Mouse (Mus musculus) thymus, adult 2 months (tissue): ENCODE data around the gene Caap1. TPM values are rescaled to one million over a fixed set of nuclear protein-coding genes. Genes with fewer than 3 reads are reported as not detected.

Experiments
- DNase-seq: peaks from one replicate; pipeline ENCODE4 v3.0.0; 2021
- H3K27ac ChIP-seq: fragments of 200-500 bp; 2 replicates; pipeline ENCODE4 v1.5.1; 2012; ENCODE audit warnings: low read length, control low read depth; ENCODE audit not compliant: control insufficient read depth, insufficient read depth
- H3K27me3 ChIP-seq: fragments of 200-500 bp; 2 replicates; pipeline ENCODE4 v1.6.1; 2012; ENCODE audit warnings: mild to moderate bottlenecking, low read length, moderate library complexity, mixed read lengths; ENCODE audit not compliant: control insufficient read depth, insufficient read depth
- H3K36me3 ChIP-seq: fragments of 200-500 bp; 2 replicates; pipeline ENCODE4 v1.6.1; 2012; ENCODE audit warnings: mild to moderate bottlenecking, low read length, moderate library complexity; ENCODE audit not compliant: control insufficient read depth, insufficient read depth
- H3K4me1 ChIP-seq: fragments of 200-500 bp; replicated peaks from 2 replicates; pipeline ENCODE4 v1.6.1; 2012; ENCODE audit warnings: low read length; ENCODE audit not compliant: control insufficient read depth, insufficient read depth
- H3K4me3 ChIP-seq: fragments of 200-500 bp; 2 replicates; pipeline ENCODE4 v1.5.1; 2012; ENCODE audit warnings: mild to moderate bottlenecking, low read length, control low read depth, moderate library complexity; ENCODE audit not compliant: control insufficient read depth, insufficient read depth
- CTCF ChIP-seq: fragments of 200-500 bp; IDR thresholded peaks from 2 replicates; pipeline ENCODE4 v1.5.1; 2012; ENCODE audit warnings: mild to moderate bottlenecking, control low read depth, low read length, moderate library complexity, borderline replicate concordance; ENCODE audit not compliant: control insufficient read depth, poor library complexity, insufficient read depth; ENCODE audit errors: extremely low read depth
- POLR2A ChIP-seq: fragments of 200-500 bp; IDR thresholded peaks from 2 replicates; pipeline ENCODE4 v1.6.1; 2012; ENCODE audit warnings: mild to moderate bottlenecking, low read length, control low read depth, moderate library complexity; ENCODE audit not compliant: control insufficient read depth, poor library complexity, insufficient read depth; ENCODE audit errors: extremely low read depth
- WGBS: fragments of 180-500 bp; shearing (Covaris S2); methylation state at CpG from one replicate; pipeline ENCODE4 v1.1.7; 2018; 5-methylcytosine and 5-hydroxymethylcytosine counted together
- polyA plus RNA-seq: library from polyadenylated mRNA; depleted of rRNA; stranded (reverse); fragments of >200 nt; gene quantifications from 2 replicates; pipeline ENCODE4 v1.2.3, GENCODE M21; 2012; rRNA removed

Gene Caap1
- polyA plus RNA-seq: 6.1 and 11.1 TPM in 2 replicates

DNA sequence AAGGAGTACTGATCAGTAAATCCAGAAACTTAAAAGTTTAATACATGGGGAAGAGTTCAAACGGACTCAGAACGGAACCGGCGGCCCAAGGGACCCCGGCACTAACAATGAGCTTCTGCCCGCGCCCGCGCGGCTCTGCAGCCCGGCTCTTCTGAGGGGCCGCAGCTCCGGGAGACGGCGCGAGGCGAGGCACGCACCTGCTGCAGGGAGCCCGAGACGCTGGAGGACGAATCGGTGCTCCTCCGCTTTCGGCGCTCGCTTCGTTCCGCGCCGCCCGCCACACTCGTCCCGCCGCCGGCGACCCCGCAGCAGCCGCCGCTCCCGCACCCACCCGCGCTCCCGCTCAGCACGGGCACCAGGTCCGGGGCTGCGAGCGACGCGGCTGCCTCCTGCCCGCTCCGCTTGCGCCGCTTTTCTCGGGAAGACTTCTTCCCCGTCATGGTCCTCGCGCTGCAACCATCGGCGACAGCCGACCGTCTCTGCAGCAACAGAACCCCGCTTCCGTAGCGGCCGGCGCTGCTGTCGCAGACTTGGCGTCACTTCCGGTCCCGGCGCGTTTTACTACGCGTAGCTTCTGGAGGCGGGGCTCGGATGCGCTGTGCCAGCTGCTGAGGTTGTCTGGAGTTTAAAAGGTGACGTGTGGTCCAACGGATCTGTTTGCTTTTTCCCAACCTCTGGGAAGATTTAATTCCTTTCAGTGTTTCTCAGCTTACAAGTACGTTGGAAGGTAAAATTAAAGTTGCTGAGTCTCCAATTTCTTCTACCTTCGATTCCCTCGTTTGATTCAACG, at the start of gene Caap1, which contains the start of gene Gm10306:
TSS of gene Caap1 (minus strand) at position 532 of the 790 bp plus-strand sequence.
TSS of gene Gm10306 (plus strand) at position 282 of the 790 bp plus-strand sequence.
- Histone ChIP-seq H3K4me3 (peak within 1 kb of the TSS; percentile 70), H3K36me3 (no peaks in the 10 kb centered on the region), H3K27ac (no peak within 1 kb of the TSS), H3K4me1 (no peaks in the 10 kb centered on the region), H3K27me3 (no peaks in the 10 kb centered on the region)
- WGBS: 1% methylated on average over 83 of the region's 83 CpGs
- TF ChIP-seq CTCF (peak; percentile 29; the same call in 1 of the 2 replicates), POLR2A (peak; percentile 88)
- peak; percentile 93 for DNase-seq

DNA sequence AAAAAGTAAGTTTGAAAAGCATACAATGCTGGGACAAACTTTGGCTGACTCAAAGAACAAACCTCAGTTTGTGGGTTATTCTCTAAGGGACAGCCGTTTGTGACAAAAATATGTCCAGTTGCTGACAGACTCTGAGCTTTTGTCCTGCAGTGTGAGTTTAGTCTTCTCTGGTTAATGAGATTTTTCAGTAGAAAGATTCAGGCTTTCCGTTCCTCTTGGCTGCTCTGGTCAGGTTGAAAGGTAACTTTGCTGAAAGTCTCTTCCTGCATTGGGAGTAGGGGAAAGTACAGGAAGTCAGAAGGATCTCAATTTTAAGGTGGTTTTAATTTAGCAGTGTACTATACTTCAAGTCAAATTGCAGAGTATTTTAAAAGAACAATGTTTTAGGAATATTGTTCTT, 49.0 kb upstream of the Caap1 start:
- Histone ChIP-seq H3K27me3 (no peaks in the 10 kb centered on the region), H3K27ac (no peak overlapping the region), H3K4me1 (no peaks in the 10 kb centered on the region), H3K36me3 (no peaks in the 10 kb centered on the region), H3K4me3 (no peak overlapping the region)
- DNase-seq: no peak
- no peak for TF ChIP-seq CTCF
- WGBS: 97% methylated on average over 2 of the region's 2 CpGs

DNA sequence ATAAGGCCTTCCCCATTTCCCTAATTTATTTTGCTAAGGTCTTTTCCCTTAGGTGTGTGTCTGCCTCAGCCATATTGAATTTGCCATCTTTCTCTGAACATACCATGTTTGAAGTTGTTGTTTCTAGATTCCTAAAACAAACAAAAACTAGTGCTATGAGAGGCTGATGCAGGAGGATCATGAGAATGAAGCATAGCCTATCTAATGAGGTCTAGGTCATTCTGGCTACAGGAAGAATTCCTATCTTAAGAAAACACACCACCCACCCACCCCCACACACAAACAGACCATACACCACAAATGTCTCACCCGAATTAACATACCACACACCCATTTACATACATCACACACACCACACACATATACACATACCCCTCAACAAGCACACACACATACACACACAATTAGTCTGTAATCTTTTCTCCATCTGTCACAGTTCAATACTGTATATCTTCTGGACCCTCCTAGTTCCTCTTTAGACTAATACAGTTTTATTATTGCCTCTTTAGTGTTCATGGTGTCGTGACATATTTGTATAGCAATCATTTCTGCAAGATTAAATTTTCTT, 47.9 kb upstream of the Caap1 start:
- Histone ChIP-seq H3K27me3 (no peaks in the 10 kb centered on the region), H3K27ac (no peak overlapping the region), H3K4me1 (no peaks in the 10 kb centered on the region), H3K4me3 (no peak overlapping the region), H3K36me3 (no peaks in the 10 kb centered on the region)
- DNase-seq: no peak
- WGBS: 97% methylated on average over 2 of the region's 2 CpGs
- TF ChIP-seq POLR2A: no peak
- no peak for TF ChIP-seq CTCF

DNA sequence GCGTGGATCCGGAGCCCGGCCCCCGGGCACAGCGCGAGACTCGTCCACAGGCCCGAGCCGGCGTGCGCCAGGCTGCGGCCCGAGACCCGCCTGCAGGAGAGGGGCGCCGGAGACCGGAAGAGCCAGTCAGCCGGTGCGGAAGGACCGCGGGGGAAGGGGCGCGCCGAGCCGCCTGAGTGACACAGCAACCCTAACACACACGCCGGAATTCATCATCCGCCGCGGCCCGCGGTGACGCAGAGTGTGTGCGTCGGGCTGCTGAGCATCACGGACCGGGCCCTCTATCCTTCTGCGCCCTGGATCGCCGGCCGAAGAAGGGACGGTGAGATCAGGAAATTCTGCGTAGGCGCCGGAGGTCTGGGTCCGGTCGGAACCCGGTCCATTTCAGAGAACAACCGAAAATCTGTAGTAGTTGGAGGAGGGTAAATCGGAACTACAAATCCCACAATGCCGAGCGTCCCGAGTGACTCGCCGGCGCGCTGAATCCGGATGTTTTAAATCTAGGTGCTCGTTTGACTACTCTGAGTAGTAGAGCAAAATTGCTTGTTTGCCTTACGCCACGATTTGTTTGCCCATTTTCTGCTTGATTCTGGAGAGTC, 46.5 kb upstream of the Caap1 start, which contains the start of gene Plaa:
TSS of gene Plaa (minus strand) at position 214 of the 599 bp plus-strand sequence.
- H3K4me1 ChIP-seq: no peaks in the 10 kb centered on the region
- under 1% methylated on average over 61 of the region's 61 CpGs for WGBS
- peak; percentile 74 for TF ChIP-seq POLR2A
- no peak for TF ChIP-seq CTCF

DNA sequence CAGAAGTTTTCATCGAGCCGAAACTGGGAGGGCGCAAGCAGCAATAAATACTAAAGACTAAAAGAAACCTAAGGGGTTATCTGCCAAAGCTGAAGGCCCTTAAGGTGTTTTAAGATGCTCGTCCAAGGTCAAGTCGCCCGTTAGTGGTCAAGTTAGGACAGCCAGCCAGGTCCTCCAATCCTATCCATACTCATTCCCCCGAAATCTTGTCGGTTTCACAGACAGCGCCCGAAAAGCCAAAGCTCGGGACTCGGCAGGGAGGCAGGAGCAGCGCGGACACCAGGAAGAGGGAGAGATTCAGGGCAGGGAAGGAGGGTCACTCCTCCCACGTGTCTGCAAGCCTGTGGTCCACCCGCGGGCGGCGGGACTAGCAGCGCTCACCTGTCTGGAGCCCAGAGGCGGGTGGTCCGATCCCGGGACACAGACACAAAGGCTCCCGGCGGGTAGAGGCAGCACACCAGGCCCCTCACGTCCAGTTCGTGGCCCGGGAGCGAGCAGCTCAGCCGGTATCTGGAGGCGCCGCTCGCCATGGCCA, 46.0 kb upstream of the Caap1 start:
- no peaks in the 10 kb centered on the region for H3K36me3 ChIP-seq
- DNase-seq: no peak
- H3K27me3 ChIP-seq: no peaks in the 10 kb centered on the region
- H3K27ac ChIP-seq: no peak overlapping the region
- no peak; the same call in 1 of the 2 replicates for TF ChIP-seq POLR2A
- TF ChIP-seq CTCF: no peak
- peak overlapping the region; percentile 91 for H3K4me3 ChIP-seq
- H3K4me1 ChIP-seq: no peaks in the 10 kb centered on the region
- under 1% methylated on average over 33 of the region's 33 CpGs for WGBS

More for the DNA sequence above, 46.5 kb upstream of the Caap1 start, which contains the start of gene Plaa:
- Histone ChIP-seq H3K36me3 (no peaks in the 10 kb centered on the region), H3K27ac (no peak within 1 kb of the TSS), H3K4me3 (peak within 1 kb of the TSS; percentile 91), H3K27me3 (no peaks in the 10 kb centered on the region)
- peak; percentile 89 for DNase-seq

DNA sequence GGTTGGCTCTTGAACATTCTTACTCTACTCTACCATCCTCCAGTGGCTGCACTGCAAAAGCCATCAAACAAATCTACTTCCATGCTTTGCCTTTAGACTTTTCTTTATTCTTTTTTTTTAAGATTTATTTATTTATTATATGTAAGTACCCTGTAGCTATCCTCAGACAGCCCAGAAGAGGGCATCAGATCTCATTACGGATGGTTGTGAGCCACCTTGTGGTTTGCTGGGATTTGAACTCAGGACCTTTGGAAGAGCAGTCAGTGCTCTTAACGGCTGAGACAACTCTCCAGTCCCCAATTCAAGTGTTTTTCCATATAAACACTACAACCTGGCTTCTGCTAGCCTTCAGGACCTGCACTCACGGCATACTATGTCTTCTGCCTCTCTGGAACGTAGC, 44.8 kb upstream of the Caap1 start:
- Histone ChIP-seq H3K4me3 (no peak overlapping the region), H3K36me3 (no peaks in the 10 kb centered on the region), H3K27ac (no peak overlapping the region), H3K4me1 (no peaks in the 10 kb centered on the region), H3K27me3 (no peaks in the 10 kb centered on the region)
- TF ChIP-seq POLR2A: no peak
- TF ChIP-seq CTCF: no peak
- peak; percentile 7 for DNase-seq
- WGBS: 90% methylated on average over 4 of the region's 4 CpGs
